Mouse (Mus musculus) lung, embryonic 16.5 days (tissue): ENCODE measurements around the gene Il15ra. TPM values are rescaled to one million over a fixed set of nuclear protein-coding genes. Genes with fewer than 3 reads are reported as not detected.

Source experiments
- ATAC-seq: fragments of 200-750 bp; cut with Nextera tagmentation; 2 replicates; pipeline ENCODE4 v1.8.0; 2017; ENCODE audit warnings: low read depth, mild to moderate bottlenecking, moderate library complexity
- H3K27ac ChIP-seq: fragments of 300-500 bp; sonication (generic); 2 replicates; pipeline ENCODE4 v1.5.1; 2014; ENCODE audit warnings: mild to moderate bottlenecking, control low read depth, low read length
- H3K27me3 ChIP-seq: fragments of 300-500 bp; sonication (generic); 2 replicates; pipeline ENCODE4 v1.6.1; 2014; ENCODE audit warnings: low read depth, low read length, mixed read lengths; ENCODE audit not compliant: control insufficient read depth, insufficient read depth
- H3K36me3 ChIP-seq: fragments of 300-500 bp; sonication (generic); 2 replicates; pipeline ENCODE4 v1.6.1; 2014; ENCODE audit warnings: low read length; ENCODE audit not compliant: control insufficient read depth, insufficient read depth
- H3K4me1 ChIP-seq: fragments of 300-500 bp; sonication (generic); replicated peaks from 2 replicates; pipeline ENCODE4 v1.6.1; 2014; ENCODE audit warnings: low read length, mixed read lengths; ENCODE audit not compliant: control insufficient read depth, insufficient read depth
- H3K4me2 ChIP-seq: fragments of 300-500 bp; sonication (generic); 2 replicates; pipeline ENCODE4 v1.6.1; 2014; ENCODE audit warnings: low read depth, low read length, control low read depth
- H3K4me3 ChIP-seq: fragments of 300-500 bp; sonication (generic); 2 replicates; pipeline ENCODE4 v1.5.1; 2014; ENCODE audit warnings: mild to moderate bottlenecking, low read length, control low read depth
- H3K9ac ChIP-seq: fragments of 300-500 bp; sonication (generic); 2 replicates; pipeline ENCODE4 v1.6.1; 2014; ENCODE audit warnings: low read length, control low read depth
- H3K9me3 ChIP-seq: fragments of 300-500 bp; sonication (generic); 2 replicates; pipeline ENCODE4 v1.6.1; 2016; ENCODE audit warnings: low read length; ENCODE audit not compliant: control insufficient read depth
- WGBS: fragments of 180-500 bp; shearing (Covaris S2); extraction: QIAGEN DNeasy Blood & Tissue Kit; methylation state at CpG from one replicate; pipeline ENCODE4 v1.1.7; 2014; 5-methylcytosine and 5-hydroxymethylcytosine counted together
- polyA plus RNA-seq: library from polyadenylated mRNA; unstranded; fragments of >200 nt; fragmentation: Nextera tagmentation; extraction: Ambion mirVana; gene quantifications from 2 replicates; pipeline ENCODE4 v1.2.1, GENCODE M21; 2015

The Il15ra gene
- polyA plus RNA-seq, 1 experiment from 2014 or later = 3.8 TPM

GRCm38 (mm10) chr2:11778087-11778823 is 73.2 kb downstream of the Il15ra start:
- Histone ChIP-seq H3K27me3 (no peaks in the 10 kb centered on the region), H3K9me3 (no peaks in the 10 kb centered on the region), H3K36me3 (peaks cover 15% of the 10 kb centered on the region), H3K4me2 (peak overlapping the region; percentile 79), H3K4me3 (peak overlapping the region; percentile 80), H3K27ac (peak overlapping the region; percentile 97), H3K9ac (peak overlapping the region; percentile 80), H3K4me1 (peaks cover 18% of the 10 kb centered on the region)
- under 1% methylated on average over 43 of the region's 43 CpGs for WGBS
- ATAC-seq = peak; percentile 87

Other genes starting within 250 kb of the Il15ra start
- gene Pfkfb3, start 151.2 kb upstream of the Il15ra start, polyA plus RNA-seq = 17.9 and 19.2 TPM in 2 replicates
- 115 and 130 TPM in 2 replicates for gene Rbm17, start 101.1 kb upstream of the Il15ra start, polyA plus RNA-seq
- gene Gm17490, start 79.0 kb upstream of the Il15ra start, polyA plus RNA-seq = not detected in 2 replicates
- gene Il2ra, start 62.5 kb upstream of the Il15ra start, polyA plus RNA-seq = 1.9 and 3.1 TPM in 2 replicates
- 117 and 119 TPM in 2 replicates for gene Fbh1, start 72.3 kb downstream of the Il15ra start, polyA plus RNA-seq
- 38.6 and 40.6 TPM in 2 replicates for gene Ankrd16, start 72.6 kb downstream of the Il15ra start, polyA plus RNA-seq